Mouse (Mus musculus): ENCODE results near the gene Cep44.
A peak's percentile ranks its signal among the peaks of the same experiment; 100 is the strongest.

Gene Cep44

DNA sequence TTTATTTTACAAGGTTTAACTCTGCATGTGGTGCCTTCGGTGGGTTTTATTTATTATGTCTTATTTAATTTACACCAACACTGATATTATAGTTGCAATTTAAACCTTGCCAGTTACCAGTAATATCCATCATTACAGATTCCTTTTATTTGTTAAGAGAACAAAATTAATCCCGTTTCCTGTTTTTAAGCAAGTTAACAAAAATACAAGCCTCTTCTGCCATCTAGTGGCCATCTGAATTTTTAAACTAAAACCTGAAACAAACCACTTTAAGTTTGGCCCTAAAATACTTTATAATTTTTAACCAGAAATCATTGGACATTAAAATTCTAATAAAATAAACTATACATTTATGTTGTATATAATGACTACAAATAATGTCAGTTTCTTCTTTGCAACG, 64.8 kb downstream of the Cep44 start:
- peak; percentile 34 for DNase-seq (ENCODE audit: low read depth, low spot score)

All from ZHBTc4 (cell line).